Mouse (Mus musculus) WW6 (cell line): Measurements from ENCODE around the gene Lfng.

Experiments used
- DNase-seq: peaks from one replicate; pipeline ENCODE4 v3.0.0-alpha.2; 2013; ENCODE audit warnings: low read depth, low spot score

Gene Lfng

DNA sequence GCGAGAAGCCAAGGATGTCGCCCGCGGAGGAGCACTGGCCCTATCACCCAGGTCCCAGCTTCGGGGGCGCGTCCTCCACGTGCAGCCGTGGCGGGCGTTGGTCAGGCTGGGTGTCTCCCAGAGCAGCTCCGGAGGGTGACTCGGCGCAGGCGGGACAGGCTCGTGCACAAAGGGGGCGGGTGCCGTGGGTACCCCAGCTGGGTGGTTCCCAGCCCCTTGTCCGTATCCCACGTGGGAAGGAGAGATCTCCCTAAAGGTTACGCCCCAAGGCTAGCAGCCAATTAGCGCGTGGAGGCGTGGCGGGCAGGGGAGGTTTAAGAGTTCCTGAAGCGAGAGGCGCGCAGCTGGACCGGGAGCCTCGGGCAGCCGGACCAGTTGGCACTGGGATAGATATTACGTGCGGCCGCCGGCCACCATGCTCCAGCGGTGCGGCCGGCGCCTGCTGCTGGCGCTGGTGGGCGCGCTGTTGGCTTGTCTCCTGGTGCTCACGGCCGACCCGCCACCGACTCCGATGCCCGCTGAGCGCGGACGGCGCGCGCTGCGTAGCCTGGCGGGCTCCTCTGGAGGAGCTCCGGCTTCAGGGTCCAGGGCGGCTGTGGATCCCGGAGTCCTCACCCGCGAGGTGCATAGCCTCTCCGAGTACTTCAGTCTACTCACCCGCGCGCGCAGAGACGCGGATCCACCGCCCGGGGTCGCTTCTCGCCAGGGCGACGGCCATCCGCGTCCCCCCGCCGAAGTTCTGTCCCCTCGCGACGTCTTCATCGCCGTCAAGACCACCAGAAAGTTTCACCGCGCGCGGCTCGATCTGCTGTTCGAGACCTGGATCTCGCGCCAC, at the start of gene Lfng:
TSS of gene Lfng (plus strand) at position 320 of the 835 bp plus-strand sequence.
- DNase-seq = peak; percentile 61

GRCm38 (mm10) chr5:140562601-140563000, 44.5 kb upstream of the Lfng start:
- DNase-seq = no peak

DNA sequence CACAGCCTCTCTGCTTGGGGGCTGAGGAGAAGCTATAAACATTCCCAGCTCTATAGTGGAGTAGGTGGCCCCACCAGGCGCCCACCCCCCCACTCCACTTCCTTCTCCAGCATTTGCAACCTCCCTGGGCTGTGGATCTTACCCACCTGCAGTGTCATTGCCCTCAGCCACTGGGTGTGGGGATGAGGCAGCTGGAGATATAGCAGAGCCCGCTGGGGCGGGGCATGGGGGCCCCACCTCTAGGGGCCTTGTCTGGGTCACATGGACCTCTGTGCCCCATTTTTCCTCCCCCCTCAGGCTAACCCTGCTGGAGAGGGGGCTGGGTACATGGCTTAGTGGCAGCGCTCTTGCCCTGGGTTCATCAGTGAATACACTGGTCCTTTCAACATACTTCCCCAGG, 42.2 kb upstream of the Lfng start, which contains the start of gene Grifin:
TSS of gene Grifin (minus strand) at position 176 of the 400 bp plus-strand sequence.
- DNase-seq = no peak

DNA sequence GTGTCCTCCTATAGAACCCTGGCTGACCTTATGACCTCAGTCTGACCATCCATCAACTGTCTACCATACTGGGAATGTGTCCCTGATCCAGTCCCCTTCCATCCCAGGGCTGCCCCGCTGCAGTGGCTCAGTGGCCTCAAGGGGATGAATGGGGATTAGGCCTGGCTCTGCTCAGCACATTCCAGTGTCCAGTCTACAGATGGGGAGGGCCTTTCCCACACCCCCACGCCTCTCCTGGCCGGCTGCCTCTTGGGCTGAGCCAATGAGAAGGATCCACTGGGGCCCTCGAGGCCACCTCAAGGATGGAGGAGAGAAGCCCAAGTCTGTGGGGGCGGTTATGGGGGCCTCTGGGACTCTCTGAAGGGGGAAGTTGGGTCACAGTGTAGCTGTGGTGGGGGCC, 41.7 kb upstream of the Lfng start:
- DNase-seq = no peak

- DNase-seq = no peak
Observed at GRCm38 (mm10) chr5:140565856-140566255, 41.3 kb upstream of the Lfng start.

- no peak for DNase-seq
Observed at GRCm38 (mm10) chr5:140566271-140566670, 40.8 kb upstream of the Lfng start.

DNA sequence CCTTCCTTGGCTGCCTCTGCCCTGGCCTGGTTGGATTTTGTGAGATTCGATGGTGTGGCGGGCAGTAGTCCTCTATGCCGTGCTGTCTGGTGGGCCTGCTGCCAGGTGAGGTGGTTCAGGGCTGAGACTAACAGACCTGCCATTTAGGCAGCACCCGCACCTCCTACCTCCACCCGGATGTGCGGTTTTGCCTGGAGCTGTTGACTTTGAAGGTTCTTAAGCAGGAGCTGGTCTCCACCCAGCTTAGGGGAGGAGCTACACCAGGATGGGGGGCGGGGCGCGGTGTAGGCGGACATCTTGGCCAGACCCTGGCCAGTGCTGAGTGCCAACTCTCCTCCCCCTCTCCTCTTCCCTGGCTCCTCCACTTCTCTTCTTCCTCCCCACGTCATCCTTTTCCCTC, 39.8 kb upstream of the Lfng start:
- no peak for DNase-seq

DNA sequence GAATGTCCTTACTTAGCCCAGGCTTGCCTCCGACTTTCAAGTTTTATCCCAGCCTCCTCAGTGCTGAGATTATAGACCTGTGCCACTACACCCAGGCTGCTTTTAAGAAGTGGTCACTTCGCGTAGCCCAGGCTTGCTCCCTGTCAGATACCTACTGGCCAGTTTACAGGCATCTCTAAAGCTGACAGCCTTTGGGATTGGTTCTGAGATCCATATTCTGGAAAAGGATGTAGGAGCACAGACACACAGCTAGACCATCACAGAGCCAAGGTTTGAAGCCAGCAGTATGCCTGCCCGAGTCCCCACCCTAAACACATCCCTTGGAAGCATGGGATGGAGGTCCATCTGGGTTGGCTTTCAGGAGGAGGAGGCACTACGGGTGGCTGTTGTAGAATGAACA, 39.4 kb upstream of the Lfng start:
- DNase-seq = no peak

DNA sequence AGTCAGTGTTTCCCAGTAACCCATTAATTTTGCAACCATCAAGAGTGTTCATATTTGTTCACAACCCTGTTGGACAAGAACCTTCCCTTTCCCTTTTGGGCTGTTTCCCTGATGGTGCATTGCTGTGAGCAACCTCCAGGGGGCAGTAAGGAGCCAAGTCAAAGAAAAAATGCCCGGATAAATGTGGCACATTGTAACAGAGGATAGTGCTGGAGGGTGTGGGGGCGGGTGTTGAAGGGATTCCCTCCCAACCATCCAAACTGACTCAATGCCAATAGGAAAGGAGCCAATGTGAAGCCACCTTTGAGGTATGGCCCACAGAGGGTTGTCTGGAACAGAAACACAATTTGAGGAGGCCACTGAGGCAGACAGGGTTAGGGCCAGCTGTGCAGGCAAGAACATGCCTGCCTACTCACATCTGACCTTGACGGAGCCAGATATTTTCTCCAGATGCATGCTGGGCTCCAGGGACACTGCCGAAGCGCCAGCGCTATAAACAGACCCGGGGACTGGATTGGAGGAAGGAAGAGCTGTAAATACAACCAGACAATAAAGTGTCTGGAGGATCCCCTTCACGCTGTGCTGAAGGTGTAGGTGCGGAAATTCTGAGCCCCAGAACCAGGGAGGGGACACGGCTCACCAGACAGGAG, 38.7 kb upstream of the Lfng start:
- no peak for DNase-seq

- no peak for DNase-seq
Observed at GRCm38 (mm10) chr5:140569032-140569595, 38.0 kb upstream of the Lfng start.

DNA sequence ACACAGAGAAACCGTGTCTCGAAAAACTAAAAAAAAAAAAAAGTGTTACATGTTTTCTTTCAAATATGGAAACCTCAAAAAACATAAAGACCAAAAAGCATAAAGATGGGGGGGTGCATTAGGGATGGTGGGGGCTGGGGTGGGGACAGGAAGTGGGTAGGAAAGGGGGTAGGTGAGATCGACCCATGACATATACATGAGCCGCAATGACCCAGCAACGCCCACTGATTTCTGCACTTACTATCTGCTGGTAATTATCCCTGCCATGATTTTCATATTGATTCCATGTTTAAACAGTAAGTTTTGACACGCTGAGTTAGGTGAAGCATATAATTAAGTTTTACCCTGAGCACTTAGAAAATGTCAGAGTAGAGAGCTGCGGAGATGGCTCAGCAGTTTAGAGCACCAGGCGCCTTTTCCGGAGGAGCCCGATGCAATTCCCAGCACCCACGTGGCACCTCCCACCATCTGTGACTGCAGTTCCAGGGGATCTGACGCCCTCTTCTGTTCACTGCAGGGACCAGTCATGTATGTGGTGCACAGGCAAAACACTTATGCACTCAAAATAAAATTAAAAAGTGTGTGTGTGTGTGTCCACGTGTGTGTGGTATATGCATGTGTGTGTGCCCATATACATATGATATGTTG, 36.8 kb upstream of the Lfng start:
- DNase-seq = no peak

DNA sequence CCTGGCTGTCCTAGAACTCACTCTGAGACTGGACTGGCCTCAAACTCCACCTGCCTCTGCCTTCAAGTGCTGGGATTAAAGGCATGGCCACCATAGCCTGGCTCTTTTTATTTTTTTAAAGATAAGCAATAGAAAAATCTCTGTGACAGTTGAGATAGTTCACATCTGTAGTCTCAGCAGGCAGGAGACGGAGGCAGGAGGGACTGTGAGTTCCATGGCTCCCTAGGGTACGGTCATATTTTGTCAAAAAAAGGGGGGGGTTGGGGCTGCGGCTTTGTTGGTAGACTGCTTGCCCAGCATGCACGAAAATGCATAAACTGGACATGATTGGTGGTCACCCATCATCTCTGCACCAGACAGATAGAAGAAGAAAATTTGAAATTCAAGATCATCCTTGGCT, 35.9 kb upstream of the Lfng start:
- DNase-seq = no peak

DNA sequence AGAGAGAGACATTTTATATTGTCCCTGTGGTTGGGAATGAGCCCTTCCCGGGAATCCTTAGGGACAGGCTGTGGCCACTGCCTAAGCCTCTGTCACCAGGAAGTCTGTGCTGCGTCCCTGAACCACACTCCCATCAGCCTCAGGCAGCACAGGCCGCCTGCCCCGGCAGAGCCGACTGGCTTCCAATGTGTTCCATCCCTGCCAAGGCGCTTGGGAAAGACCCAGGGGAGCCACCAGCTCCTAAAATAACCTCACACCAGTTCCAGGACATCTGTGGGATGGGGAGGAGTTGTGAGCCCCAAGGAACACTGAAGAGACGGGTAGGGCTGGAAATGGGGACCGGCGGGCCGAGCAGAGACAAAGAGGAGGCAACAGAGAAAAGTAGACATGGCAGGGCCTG, 35.4 kb upstream of the Lfng start:
- no peak for DNase-seq

DNA sequence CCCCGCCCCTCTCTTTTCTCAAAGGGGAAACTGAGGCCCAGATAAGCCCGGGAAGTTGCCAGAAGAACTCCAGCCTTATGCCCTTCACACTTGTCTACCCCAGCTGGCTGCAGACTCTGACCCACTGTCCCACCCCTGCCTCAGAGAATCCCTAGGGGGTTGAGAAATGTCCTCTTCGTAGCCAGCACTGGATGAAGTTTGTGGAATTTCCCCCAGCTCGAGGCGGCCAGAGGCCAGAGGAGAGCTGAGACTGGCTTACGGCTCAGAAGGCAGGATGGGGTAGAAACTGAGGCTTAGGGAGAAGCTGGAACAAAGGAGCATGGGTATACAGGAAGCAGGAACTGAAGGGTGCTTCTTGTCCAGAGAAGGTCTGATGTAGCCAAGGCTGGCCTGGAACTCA, 34.5 kb upstream of the Lfng start:
- DNase-seq = no peak

DNA sequence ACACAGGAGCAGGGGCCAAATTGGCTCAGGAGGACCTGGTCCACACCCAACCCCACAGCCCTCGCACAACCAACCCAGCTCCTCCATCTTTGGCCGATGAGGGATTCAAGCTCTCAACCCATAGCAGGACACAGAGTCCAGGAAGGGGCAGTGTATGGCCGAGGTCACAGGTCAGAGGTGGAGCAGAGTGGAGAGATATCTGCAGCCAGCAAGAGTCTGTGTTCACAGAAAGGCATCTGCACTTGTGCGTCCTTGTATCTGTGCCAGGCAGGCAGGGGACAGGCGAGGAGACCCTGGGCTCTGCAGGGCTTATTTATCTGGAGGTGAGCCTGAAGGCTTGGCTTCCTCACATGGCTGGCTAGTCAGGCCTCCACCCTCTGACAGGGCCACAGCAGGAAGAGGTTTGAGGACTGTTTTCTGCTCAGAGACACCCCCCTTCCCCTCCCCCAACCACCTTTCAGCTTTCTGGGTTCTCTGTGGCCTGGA, 31.7 kb upstream of the Lfng start:
- no peak for DNase-seq

DNA sequence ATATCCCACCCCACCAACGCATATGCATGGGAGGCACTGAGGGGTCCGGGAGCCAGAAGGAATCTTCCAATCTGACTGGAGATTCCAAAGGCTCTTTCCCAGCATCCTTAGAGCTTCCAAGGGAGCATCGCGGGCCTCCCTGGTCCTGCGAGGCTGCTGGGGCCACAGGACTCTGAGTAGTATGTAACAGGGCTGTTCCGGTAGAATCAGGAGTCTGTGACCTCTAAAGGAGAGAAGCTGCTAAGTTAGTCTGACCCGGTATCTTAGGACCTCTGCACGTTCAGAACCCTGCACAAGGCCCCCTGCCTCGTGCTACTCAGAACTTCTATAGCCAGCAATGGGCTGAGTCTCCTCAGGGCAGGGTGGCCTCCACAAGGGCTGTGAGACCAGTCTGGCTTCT, 27.9 kb upstream of the Lfng start:
- DNase-seq = no peak

- no peak for DNase-seq
Observed at GRCm38 (mm10) chr5:140579771-140580170, 27.3 kb upstream of the Lfng start.

DNA sequence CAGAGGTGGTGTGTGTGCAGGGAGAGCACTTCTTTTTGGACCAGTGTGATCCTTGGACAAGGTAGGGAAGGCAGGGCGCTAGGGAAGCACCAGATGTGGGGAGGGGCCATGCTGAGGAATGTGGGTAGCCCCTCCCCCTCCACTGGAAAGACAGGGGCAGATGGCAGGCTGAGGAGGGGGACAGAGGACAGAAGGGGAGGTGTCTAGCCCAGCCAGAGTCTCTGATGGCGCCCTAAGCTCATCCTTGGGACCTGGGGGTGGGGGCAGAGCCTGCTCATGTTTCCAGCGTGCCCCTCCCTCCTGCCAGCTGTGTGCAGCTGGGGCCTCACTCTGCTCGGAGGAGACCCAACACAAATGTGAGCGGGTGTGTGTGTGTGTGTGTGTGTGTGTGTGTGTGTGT, 25.6 kb upstream of the Lfng start:
- DNase-seq = no peak

- DNase-seq = no peak
Observed at GRCm38 (mm10) chr5:140582995-140583731, 24.0 kb upstream of the Lfng start.

- DNase-seq = no peak
Observed at GRCm38 (mm10) chr5:140583732-140584368, 23.3 kb upstream of the Lfng start.
